Mouse (Mus musculus) lung, adult 2 months (tissue): ENCODE measurements around the gene Nicn1.

Experiments
- CTCF ChIP-seq: fragments of 200-500 bp; IDR thresholded peaks from 2 replicates; pipeline ENCODE4 v1.5.1; 2011; ENCODE audit warnings: mild to moderate bottlenecking, low read length, control low read depth; ENCODE audit not compliant: insufficient read depth
- POLR2A ChIP-seq: fragments of 200-500 bp; IDR thresholded peaks from 2 replicates; pipeline ENCODE4 v1.6.1; 2011; ENCODE audit warnings: low read depth, mild to moderate bottlenecking, control low read depth, low read length, borderline replicate concordance; ENCODE audit errors: extremely low read depth

DNA sequence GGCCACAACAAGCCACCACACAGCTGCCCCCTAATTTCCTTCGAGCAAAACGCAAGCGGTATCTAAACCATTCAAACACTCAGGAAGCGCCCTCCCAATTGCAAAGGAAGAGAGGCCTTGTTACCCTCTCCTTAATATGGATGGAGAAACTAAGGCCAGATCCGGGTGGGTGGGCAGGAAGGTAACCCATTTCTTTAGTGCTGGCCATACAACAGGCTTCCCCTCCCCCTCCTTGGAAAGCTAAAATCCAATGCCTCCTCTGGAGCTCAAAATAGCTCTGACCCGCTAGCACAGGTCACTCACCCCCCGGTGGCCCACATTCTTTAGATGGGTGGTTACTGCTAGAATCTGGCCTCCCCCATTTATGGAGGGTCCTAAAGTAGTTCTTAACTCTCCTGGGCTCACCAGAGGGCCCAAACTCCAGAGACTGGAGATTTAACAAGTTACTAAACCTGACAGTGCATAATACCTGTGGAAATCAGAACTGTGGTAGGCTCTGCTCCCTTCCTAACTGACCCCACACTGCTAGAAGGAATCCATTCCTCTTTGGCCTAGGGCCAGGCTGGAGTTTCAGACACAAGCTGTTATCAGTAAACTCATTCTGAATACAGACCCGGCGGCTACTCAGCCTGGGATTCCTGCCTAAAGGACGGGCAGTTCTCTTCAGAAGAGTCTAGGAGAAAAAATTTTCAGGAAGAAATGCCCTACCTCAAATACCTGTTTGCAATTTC, 25.9 kb upstream of the Nicn1 start:
- no peak for TF ChIP-seq CTCF
- TF ChIP-seq POLR2A, result no peak; the same call in 1 of the 2 replicates
